Comparison of ENCODE assay signal across 13 mouse cellular contexts in the genomic region with DNA sequence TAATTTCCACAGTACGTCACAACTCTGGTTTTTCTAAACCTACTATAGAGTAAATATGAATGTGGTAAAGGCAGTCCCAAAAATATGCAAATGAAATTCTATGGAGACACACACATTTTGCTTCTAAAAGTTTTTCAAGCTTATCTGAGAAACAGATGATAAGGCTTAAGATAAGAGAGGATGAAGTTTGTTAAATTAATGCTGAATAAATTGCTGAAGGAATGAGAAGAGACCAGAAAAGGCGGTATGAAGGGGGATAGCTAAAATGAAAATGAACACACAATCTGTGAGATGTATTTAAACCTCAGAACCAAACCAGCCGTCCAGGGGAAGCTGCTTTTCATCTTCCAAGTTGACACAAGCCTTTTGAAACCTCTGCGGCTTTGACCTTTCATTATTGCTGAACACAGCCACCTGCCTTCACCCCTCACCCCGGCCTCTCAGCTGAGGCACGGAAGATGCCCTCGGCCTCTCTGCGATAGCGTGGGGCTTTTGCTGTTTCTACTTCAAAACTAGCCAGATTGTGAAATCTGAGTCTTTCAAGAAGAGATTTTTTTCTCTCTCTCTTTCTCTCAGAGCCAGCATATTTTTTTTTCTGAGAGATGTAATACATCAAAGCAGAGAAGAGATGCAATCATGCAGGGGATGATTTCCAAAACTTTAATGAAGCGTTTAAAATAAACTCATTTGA.
A peak's percentile ranks its signal among the peaks of the same experiment; 100 is the strongest.
DNase-seq lines count a peak whose midpoint lies in the region; ATAC-seq and TF ChIP-seq lines count a peak whose summit lies in the region.
"Had no signal": no experiment of that assay in that cellular context is flagged by ENCODE, and none has a peak within 500 bp of the region (broad histone marks: within the 10 kb centered on the region; RNA-seq: fewer than 3 reads in every experiment).

No protein-coding gene starts in this region.

- H3K27ac ChIP-seq in lung, postnatal 0 days (ENCODE audit: low read length) = no peak overlapping the region
- peak overlapping the region; percentile 17; the same call in 1 of the 2 replicates for H3K27ac ChIP-seq in forebrain, embryonic 10.5 days
- H3K27ac ChIP-seq in midbrain, embryonic 11.5 days (ENCODE audit: low read depth, low read length) = no peak overlapping the region
- H3K27ac ChIP-seq: heart, adult 2 months; limb, embryonic 13.5 days; neural tube, embryonic 12.5 days had no signal

- peak; percentile 9 for DNase-seq in adrenal gland, postnatal 10 days
- no peak for DNase-seq in adrenal gland, postnatal 25 days
- DNase-seq in lung, postnatal 0 days (ENCODE audit: low spot score) = peak; percentile 17
- no peak for DNase-seq in lung, adult 18-20 months
- no peak for DNase-seq in forebrain, embryonic 10.5 days (ENCODE audit: extremely low spot score, low spot score)
- no peak for DNase-seq in midbrain, embryonic 11.5 days (ENCODE audit: low spot score, missing footprints)
- DNase-seq in cerebellum, postnatal 4 days (ENCODE audit: low spot score in 2 of 2) = no peak
- DNase-seq in ovary, adult 18-20 months (ENCODE audit: low spot score) = no peak
- DNase-seq: heart, adult 2 months; kidney, postnatal 36 days; thymus, postnatal 14 days had no signal

- no peak overlapping the region for H3K9ac ChIP-seq in lung, postnatal 0 days (replicated peaks; ENCODE audit: low read depth)
- no peak overlapping the region for H3K9ac ChIP-seq in midbrain, embryonic 11.5 days (ENCODE audit: low read length)
- H3K9ac ChIP-seq: limb, embryonic 13.5 days; neural tube, embryonic 12.5 days had no signal

- H3K36me3 ChIP-seq in lung, postnatal 0 days (ENCODE audit: insufficient read depth, low read length) = no peaks in the 10 kb centered on the region
- no peaks in the 10 kb centered on the region for H3K36me3 ChIP-seq in forebrain, embryonic 10.5 days (replicated peaks)
- H3K36me3 ChIP-seq in midbrain, embryonic 11.5 days (ENCODE audit: control insufficient read depth, insufficient read depth, low read length) = no peaks in the 10 kb centered on the region
- H3K36me3 ChIP-seq: limb, embryonic 13.5 days; neural tube, embryonic 12.5 days had no signal

- no peak overlapping the region for H3K4me2 ChIP-seq in lung, postnatal 0 days (replicated peaks; ENCODE audit: low read depth, low read length)
- no peak overlapping the region for H3K4me2 ChIP-seq in midbrain, embryonic 11.5 days
- H3K4me2 ChIP-seq: limb, embryonic 13.5 days; neural tube, embryonic 12.5 days had no signal

- no peaks in the 10 kb centered on the region for H3K27me3 ChIP-seq in lung, postnatal 0 days (replicated peaks; ENCODE audit: insufficient read depth, low read length)
- H3K27me3 ChIP-seq in forebrain, embryonic 10.5 days (ENCODE audit: poor library complexity, severe bottlenecking) = no peaks in the 10 kb centered on the region
- H3K27me3 ChIP-seq in midbrain, embryonic 11.5 days (ENCODE audit: control insufficient read depth, insufficient read depth, low read length) = no peaks in the 10 kb centered on the region
- H3K27me3 ChIP-seq: limb, embryonic 13.5 days; neural tube, embryonic 12.5 days had no signal

- no peak overlapping the region for H3K4me3 ChIP-seq in lung, postnatal 0 days (ENCODE audit: low read depth, low read length)
- no peak overlapping the region for H3K4me3 ChIP-seq in forebrain, embryonic 10.5 days
- no peak overlapping the region for H3K4me3 ChIP-seq in midbrain, embryonic 11.5 days (ENCODE audit: low read depth, low read length)
- H3K4me3 ChIP-seq: heart, adult 2 months; limb, embryonic 13.5 days; neural tube, embryonic 12.5 days had no signal

- no peak for TF ChIP-seq CTCF in lung, postnatal 0 days (IDR thresholded peaks at IDR 0.05)

- H3K9me3 ChIP-seq in lung, postnatal 0 days (ENCODE audit: low read length) = no peaks in the 10 kb centered on the region
- no peaks in the 10 kb centered on the region for H3K9me3 ChIP-seq in forebrain, embryonic 10.5 days
- no peaks in the 10 kb centered on the region for H3K9me3 ChIP-seq in midbrain, embryonic 11.5 days (ENCODE audit: control insufficient read depth, low read length)
- H3K9me3 ChIP-seq: neural tube, embryonic 12.5 days had no signal

- no peaks in the 10 kb centered on the region for H3K4me1 ChIP-seq in lung, postnatal 0 days (ENCODE audit: insufficient read depth, low read depth, low read length)
- peaks cover 17% of the 10 kb centered on the region for H3K4me1 ChIP-seq in forebrain, embryonic 10.5 days
- H3K4me1 ChIP-seq in midbrain, embryonic 11.5 days (ENCODE audit: control insufficient read depth, insufficient read depth, low read length) = peaks cover 4% of the 10 kb centered on the region; the same call in 1 of the 2 replicates
- H3K4me1 ChIP-seq: limb, embryonic 13.5 days; neural tube, embryonic 12.5 days had no signal

- 47% methylated on average over 10 of the region's 10 CpGs for WGBS in lung, postnatal 0 days
- WGBS in forebrain, embryonic 10.5 days = 59% methylated on average over 10 of the region's 10 CpGs
- WGBS in midbrain, embryonic 11.5 days = 32% methylated on average over 10 of the region's 10 CpGs

- ATAC-seq in lung, postnatal 0 days = no peak
- peak; percentile 77 for ATAC-seq in midbrain, embryonic 11.5 days (ENCODE audit: low FRiP score)

- TF ChIP-seq EP300 in lung, postnatal 0 days (IDR thresholded peaks at IDR 0.05) = no peak

Comparison
In these comparisons a context has a peak if more than half of its experiments do, and no peak if none do; other contexts are left out.
1. DNase-seq: peak in adrenal gland, postnatal 10 days (single experiment) and lung, postnatal 0 days (single experiment); none in adrenal gland, postnatal 25 days (single experiment), lung, adult 18-20 months (0 of 2), forebrain, embryonic 10.5 days (single experiment), midbrain, embryonic 11.5 days (single experiment), cerebellum, postnatal 4 days (0 of 2) and ovary, adult 18-20 months (single experiment).